Mouse (Mus musculus) liver, postnatal 0 days (tissue): Measurements from ENCODE around the gene Sdad1. TPM values are rescaled to one million over a fixed set of nuclear protein-coding genes. Genes with fewer than 3 reads are reported as not detected.

Source experiments
- ATAC-seq: fragments of 200-750 bp; cut with Nextera tagmentation; 2 replicates; pipeline ENCODE4 v1.8.0; 2017; ENCODE audit warnings: mild to moderate bottlenecking, moderate library complexity
- DNase-seq: peaks from one replicate; pipeline ENCODE4 v3.0.0-alpha.2; 2016
- H3K27ac ChIP-seq: fragments of 300-500 bp; sonication (generic); 2 replicates; pipeline ENCODE4 v1.5.1; 2014; ENCODE audit warnings: antibody characterized with exemption, moderate library complexity, mild to moderate bottlenecking, low read depth
- H3K27me3 ChIP-seq: fragments of 300-500 bp; sonication (generic); 2 replicates; pipeline ENCODE4 v1.6.1; 2014; ENCODE audit warnings: low read length, control low read depth, mixed read lengths; ENCODE audit not compliant: insufficient read depth
- H3K36me3 ChIP-seq: fragments of 300-500 bp; sonication (generic); replicated peaks from 2 replicates; pipeline ENCODE4 v1.6.1; 2014; ENCODE audit warnings: mild to moderate bottlenecking, control low read depth, low read length, moderate library complexity, mixed read lengths; ENCODE audit not compliant: insufficient read depth
- H3K4me1 ChIP-seq: fragments of 300-500 bp; sonication (generic); 2 replicates; pipeline ENCODE4 v1.6.1; 2014; ENCODE audit warnings: antibody characterized with exemption, mild to moderate bottlenecking, control low read depth; ENCODE audit not compliant: insufficient read depth
- H3K4me2 ChIP-seq: fragments of 300-500 bp; sonication (generic); 2 replicates; pipeline ENCODE4 v1.6.1; 2014; ENCODE audit warnings: low read depth, mild to moderate bottlenecking, low read length, moderate library complexity, mixed read lengths
- H3K4me3 ChIP-seq: fragments of 300-500 bp; sonication (generic); 2 replicates; pipeline ENCODE4 v1.5.1; 2014; ENCODE audit warnings: low read depth, low read length
- H3K9ac ChIP-seq: fragments of 300-500 bp; sonication (generic); replicated peaks from 2 replicates; pipeline ENCODE4 v1.6.1; 2014; ENCODE audit warnings: mild to moderate bottlenecking, moderate library complexity
- H3K9me3 ChIP-seq: fragments of 300-500 bp; sonication (generic); 2 replicates; pipeline ENCODE4 v1.6.1; 2016; ENCODE audit warnings: mild to moderate bottlenecking, control low read depth, low read length, mixed read lengths
- CTCF ChIP-seq: sonication (generic); IDR thresholded peaks from 2 replicates; pipeline ENCODE4 v1.5.1; 2016; ENCODE audit warnings: antibody characterized with exemption, low read depth
- EP300 ChIP-seq: IDR thresholded peaks from 2 replicates; pipeline ENCODE4 v1.6.1; 2016; ENCODE audit warnings: antibody characterized with exemption, low read depth, mild to moderate bottlenecking
- WGBS: fragments of 180-500 bp; shearing (Covaris S2); extraction: QIAGEN DNeasy Blood & Tissue Kit; methylation state at CpG from one replicate; pipeline ENCODE4 v1.1.7; 2014; ENCODE audit not compliant: insufficient replicate concordance; 5-methylcytosine and 5-hydroxymethylcytosine counted together
- polyA plus RNA-seq: library from polyadenylated mRNA; unstranded; fragments of >200 nt; fragmentation: Nextera tagmentation; extraction: Ambion mirVana; gene quantifications from 2 replicates; pipeline ENCODE4 v1.2.1, GENCODE M21; 2015

Gene Sdad1
- polyA plus RNA-seq, 1 experiment from 2014 or later, result 13.4 TPM

- no peak for ATAC-seq
- H3K27me3 ChIP-seq, result peaks cover 12% of the 10 kb centered on the region
- no peak overlapping the region for H3K27ac ChIP-seq
- 23% methylated on average over 18 of the region's 18 CpGs for WGBS
- H3K4me2 ChIP-seq, result no peak overlapping the region
- no peak for DNase-seq
- H3K36me3 ChIP-seq, result no peaks in the 10 kb centered on the region
- H3K4me1 ChIP-seq, result no peaks in the 10 kb centered on the region
- H3K4me3 ChIP-seq, result no peak overlapping the region
- no peak overlapping the region for H3K9ac ChIP-seq
- H3K9me3 ChIP-seq, result peaks cover 2% of the 10 kb centered on the region; the same call in 1 of the 2 replicates
- TF ChIP-seq EP300 (no peak), CTCF (peak; percentile 39)
These were observed 57.4 kb downstream of the Sdad1 start for GRCm38 (mm10) chr5:92252797-92253343.

GRCm38 (mm10) chr5:92252031-92252430 is 58.2 kb downstream of the Sdad1 start:
- Histone ChIP-seq H3K27ac (no peak overlapping the region), H3K4me1 (no peaks in the 10 kb centered on the region), H3K4me3 (no peak overlapping the region), H3K4me2 (no peak overlapping the region), H3K9me3 (peaks cover 2% of the 10 kb centered on the region; the same call in 1 of the 2 replicates), H3K27me3 (peaks cover 12% of the 10 kb centered on the region), H3K9ac (no peak overlapping the region), H3K36me3 (no peaks in the 10 kb centered on the region)
- WGBS, result 76% methylated on average over 6 of the region's 6 CpGs
- ATAC-seq, result no peak
- DNase-seq, result no peak
- TF ChIP-seq EP300 (no peak), CTCF (no peak)

- H3K9me3 ChIP-seq, result peaks cover 2% of the 10 kb centered on the region; the same call in 1 of the 2 replicates
- TF ChIP-seq CTCF (no peak), EP300 (no peak)
- peaks cover 9% of the 10 kb centered on the region for H3K27me3 ChIP-seq
- ATAC-seq (no peak), DNase-seq (no peak)
- no peak overlapping the region for H3K9ac ChIP-seq
- H3K4me3 ChIP-seq, result no peak overlapping the region
- H3K4me2 ChIP-seq, result no peak overlapping the region
- H3K4me1 ChIP-seq, result no peaks in the 10 kb centered on the region
- whole genome bisulfite sequencing, result 63% methylated on average over 11 of the region's 11 CpGs
- no peak overlapping the region for H3K27ac ChIP-seq
- H3K36me3 ChIP-seq, result no peaks in the 10 kb centered on the region
These were observed 61.7 kb downstream of the Sdad1 start for GRCm38 (mm10) chr5:92248614-92249013.

GRCm38 (mm10) chr5:92245483-92245882 is 64.8 kb downstream of the Sdad1 start:
- peaks cover 2% of the 10 kb centered on the region; the same call in 1 of the 2 replicates for H3K9me3 ChIP-seq
- no peaks in the 10 kb centered on the region for H3K4me1 ChIP-seq
- DNase-seq, result no peak
- no peaks in the 10 kb centered on the region for H3K36me3 ChIP-seq
- TF ChIP-seq CTCF, result no peak
- TF ChIP-seq EP300, result no peak
- H3K27me3 ChIP-seq, result peaks cover 6% of the 10 kb centered on the region
- no peak overlapping the region for H3K9ac ChIP-seq
- no peak for ATAC-seq
- no peak overlapping the region for H3K4me3 ChIP-seq
- H3K4me2 ChIP-seq, result no peak overlapping the region
- 29% methylated on average over 9 of the region's 9 CpGs for WGBS
- H3K27ac ChIP-seq, result no peak overlapping the region

GRCm38 (mm10) chr5:92244900-92245299 is 65.4 kb downstream of the Sdad1 start:
- DNase-seq, result no peak
- no peak overlapping the region for H3K4me3 ChIP-seq
- TF ChIP-seq CTCF (no peak), EP300 (no peak)
- no peak overlapping the region for H3K4me2 ChIP-seq
- H3K4me1 ChIP-seq, result no peaks in the 10 kb centered on the region
- H3K27me3 ChIP-seq, result peaks cover 6% of the 10 kb centered on the region
- ATAC-seq, result no peak
- H3K9ac ChIP-seq, result no peak overlapping the region
- H3K9me3 ChIP-seq, result peaks cover 2% of the 10 kb centered on the region; the same call in 1 of the 2 replicates
- H3K27ac ChIP-seq, result no peak overlapping the region
- WGBS, result 84% methylated on average over 2 of the region's 2 CpGs
- H3K36me3 ChIP-seq, result no peaks in the 10 kb centered on the region

- ATAC-seq (no peak), DNase-seq (no peak)
- Histone ChIP-seq H3K36me3 (no peaks in the 10 kb centered on the region), H3K9ac (no peak overlapping the region), H3K27me3 (0 out of 2 replicates have a peak, but pooled peaks cover 2% of the 10 kb centered on the region), H3K9me3 (no peaks in the 10 kb centered on the region), H3K4me1 (no peaks in the 10 kb centered on the region), H3K4me3 (no peak overlapping the region), H3K27ac (no peak overlapping the region), H3K4me2 (no peak overlapping the region)
- WGBS, result 86% methylated on average over 12 of the region's 12 CpGs
- no peak for TF ChIP-seq EP300
- no peak for TF ChIP-seq CTCF
These were observed 69.5 kb downstream of the Sdad1 start for GRCm38 (mm10) chr5:92240769-92241168.
